Mouse (Mus musculus): ENCODE measurements at regions not wholly inside any gene's neighbourhood (a gene's known extent, or its start where the extent isn't known, plus 50 kb on each side); places are given as distances from the start of the nearest gene placed in this dataset.

GRCm38 (mm10) chr13:80334073-80334704, 549.0 kb upstream of the Arrdc3 start:
- TF ChIP-seq CTCF (IDR thresholded peaks at IDR 0.05; ENCODE audit: borderline replicate concordance, insufficient read depth, low read length): no peak
- TF ChIP-seq POLR2A (IDR thresholded peaks at IDR 0.05; ENCODE audit: low read depth, low read length): no peak
- Histone ChIP-seq H3K4me1 (ENCODE audit: control insufficient read depth, insufficient read depth, low read length) (no peaks in the 10 kb centered on the region), H3K4me3 (ENCODE audit: insufficient read depth, low read length) (no peak overlapping the region), H3K27ac (ENCODE audit: insufficient read depth, low read length) (no peak overlapping the region)

GRCm38 (mm10) chr13:80334865-80335655, 548.1 kb upstream of the Arrdc3 start:
- no peak for TF ChIP-seq POLR2A (IDR thresholded peaks at IDR 0.05; ENCODE audit: low read depth, low read length)
- H3K4me1 ChIP-seq (ENCODE audit: control insufficient read depth, insufficient read depth, low read length): no peaks in the 10 kb centered on the region
- H3K27ac ChIP-seq (ENCODE audit: insufficient read depth, low read length): no peak overlapping the region
- H3K4me3 ChIP-seq (ENCODE audit: insufficient read depth, low read length): no peak overlapping the region

- H3K27ac ChIP-seq (ENCODE audit: insufficient read depth, low read length): no peak overlapping the region
- no peak overlapping the region for H3K4me3 ChIP-seq (ENCODE audit: insufficient read depth, low read length)
- H3K4me1 ChIP-seq (ENCODE audit: control insufficient read depth, insufficient read depth, low read length): no peaks in the 10 kb centered on the region
- TF ChIP-seq POLR2A (IDR thresholded peaks at IDR 0.05; ENCODE audit: low read depth, low read length): no peak
- no peak for TF ChIP-seq CTCF (IDR thresholded peaks at IDR 0.05; ENCODE audit: borderline replicate concordance, insufficient read depth, low read length)
Measured at GRCm38 (mm10) chr13:80346980-80347649, 536.1 kb upstream of the Arrdc3 start.

DNA sequence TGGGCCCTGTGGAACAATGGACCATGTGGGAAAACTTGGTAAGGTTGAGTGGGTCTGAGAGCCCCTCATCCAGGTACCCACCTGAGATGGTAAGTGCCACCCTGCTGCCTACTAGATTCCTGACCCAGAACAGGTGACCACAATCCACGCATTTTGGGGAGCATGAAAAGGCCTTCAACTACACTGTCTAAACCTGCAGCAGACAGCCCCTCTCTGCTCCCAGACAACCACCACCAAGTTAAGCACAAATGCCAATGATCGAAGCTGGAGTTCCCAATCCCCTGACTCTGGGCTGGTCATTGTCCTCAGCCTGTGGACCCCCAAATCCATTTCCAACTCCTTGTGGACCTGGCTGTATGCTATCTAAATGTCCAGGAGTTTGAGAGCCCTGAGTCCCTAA, 517.2 kb upstream of the Arrdc3 start:
- H3K27ac ChIP-seq (ENCODE audit: insufficient read depth, low read length): no peak overlapping the region
- no peak overlapping the region for H3K4me3 ChIP-seq (ENCODE audit: insufficient read depth, low read length)
- no peaks in the 10 kb centered on the region for H3K4me1 ChIP-seq (ENCODE audit: control insufficient read depth, insufficient read depth, low read length)
- TF ChIP-seq POLR2A (IDR thresholded peaks at IDR 0.05; ENCODE audit: low read depth, low read length) (no peak), CTCF (IDR thresholded peaks at IDR 0.05; ENCODE audit: borderline replicate concordance, insufficient read depth, low read length) (no peak)

- H3K4me3 ChIP-seq (ENCODE audit: insufficient read depth, low read length): no peak overlapping the region
- no peaks in the 10 kb centered on the region for H3K4me1 ChIP-seq (ENCODE audit: control insufficient read depth, insufficient read depth, low read length)
- TF ChIP-seq POLR2A (IDR thresholded peaks at IDR 0.05; ENCODE audit: low read depth, low read length) (no peak), CTCF (IDR thresholded peaks at IDR 0.05; ENCODE audit: borderline replicate concordance, insufficient read depth, low read length) (no peak)
- H3K27ac ChIP-seq (ENCODE audit: insufficient read depth, low read length): no peak overlapping the region
Measured at GRCm38 (mm10) chr13:80370491-80370890, 512.7 kb upstream of the Arrdc3 start.

DNA sequence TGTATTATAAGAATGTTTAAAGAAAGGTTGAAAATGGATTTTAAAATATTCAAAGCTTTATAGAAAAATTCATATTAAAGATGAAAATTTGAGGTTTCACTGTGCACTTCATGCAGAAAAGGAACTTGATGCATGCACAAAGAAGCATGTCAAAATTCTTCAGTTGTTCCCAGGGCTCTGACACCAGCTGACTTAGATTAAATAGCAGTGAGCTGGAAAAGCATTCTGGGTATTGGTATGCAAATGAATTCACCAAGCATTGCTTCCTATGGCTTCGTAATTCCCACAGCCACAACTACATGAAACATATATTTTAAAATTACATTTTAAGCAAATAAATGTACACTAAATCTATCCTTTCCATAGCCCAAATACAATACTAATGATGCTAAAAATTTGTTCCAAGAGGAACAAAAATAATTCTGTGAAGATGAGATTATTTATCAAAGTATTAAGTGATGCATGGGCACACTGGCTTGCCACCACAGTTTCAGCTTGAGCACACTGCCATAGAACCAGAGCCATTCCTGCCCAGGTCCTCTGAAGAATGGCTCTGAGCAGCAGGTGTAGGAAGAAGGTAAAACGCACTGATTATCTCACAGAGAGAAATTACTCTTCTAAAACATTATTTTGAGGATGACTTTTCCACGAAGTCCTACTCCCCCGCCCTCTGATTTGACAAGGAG, 501.8 kb upstream of the Arrdc3 start:
- Histone ChIP-seq H3K27ac (ENCODE audit: insufficient read depth, low read length) (no peak overlapping the region), H3K4me1 (ENCODE audit: control insufficient read depth, insufficient read depth, low read length) (no peaks in the 10 kb centered on the region), H3K4me3 (ENCODE audit: insufficient read depth, low read length) (no peak overlapping the region)
- TF ChIP-seq CTCF (IDR thresholded peaks at IDR 0.05; ENCODE audit: borderline replicate concordance, insufficient read depth, low read length) (no peak), POLR2A (IDR thresholded peaks at IDR 0.05; ENCODE audit: low read depth, low read length) (no peak)

GRCm38 (mm10) chr13:80381966-80382666, 501.1 kb upstream of the Arrdc3 start:
- Histone ChIP-seq H3K4me1 (ENCODE audit: control insufficient read depth, insufficient read depth, low read length) (no peaks in the 10 kb centered on the region), H3K27ac (ENCODE audit: insufficient read depth, low read length) (no peak overlapping the region), H3K4me3 (ENCODE audit: insufficient read depth, low read length) (no peak overlapping the region)
- TF ChIP-seq POLR2A (IDR thresholded peaks at IDR 0.05; ENCODE audit: low read depth, low read length) (no peak), CTCF (IDR thresholded peaks at IDR 0.05; ENCODE audit: borderline replicate concordance, insufficient read depth, low read length) (no peak)

- Histone ChIP-seq H3K27ac (ENCODE audit: insufficient read depth, low read length) (no peak overlapping the region), H3K4me3 (ENCODE audit: insufficient read depth, low read length) (no peak overlapping the region), H3K4me1 (ENCODE audit: control insufficient read depth, insufficient read depth, low read length) (no peaks in the 10 kb centered on the region)
- TF ChIP-seq CTCF (IDR thresholded peaks at IDR 0.05; ENCODE audit: borderline replicate concordance, insufficient read depth, low read length): no peak
- TF ChIP-seq POLR2A (IDR thresholded peaks at IDR 0.05; ENCODE audit: low read depth, low read length): no peak
Measured at GRCm38 (mm10) chr13:80408928-80409327, 474.3 kb upstream of the Arrdc3 start.

DNA sequence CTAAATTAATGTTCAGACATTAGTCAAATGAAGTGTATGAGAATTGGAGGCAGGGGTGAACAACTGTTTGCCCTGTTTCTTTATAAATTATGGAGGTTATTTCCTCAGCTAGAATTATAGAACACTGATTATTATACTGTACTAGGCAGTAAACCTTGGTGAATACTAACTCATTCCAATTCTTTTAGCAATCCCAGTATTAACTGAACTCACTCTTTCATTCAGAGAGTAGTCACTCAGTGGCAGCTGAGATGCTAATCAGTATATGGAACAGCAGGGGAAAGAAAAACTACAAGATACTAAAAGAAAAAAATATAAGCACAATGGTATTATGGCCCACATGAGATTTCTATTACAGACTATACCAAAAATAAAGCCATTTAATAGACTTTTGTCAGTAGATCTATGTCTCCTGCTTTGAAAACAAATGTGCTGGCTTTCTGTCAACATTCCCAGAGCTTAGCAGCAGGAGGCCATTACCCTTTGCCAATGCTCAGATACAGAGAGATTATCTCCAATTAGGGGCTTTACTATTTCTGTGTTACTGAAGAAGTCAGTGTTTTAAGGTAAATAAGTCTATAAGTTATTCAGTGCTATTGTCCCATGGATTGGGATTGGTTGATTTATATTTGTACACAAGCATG, 473.3 kb upstream of the Arrdc3 start:
- no peak overlapping the region for H3K4me3 ChIP-seq (ENCODE audit: insufficient read depth, low read length)
- H3K27ac ChIP-seq (ENCODE audit: insufficient read depth, low read length): 0 out of 2 replicates have a peak overlapping the region, but pooled peaks have one; percentile 34
- TF ChIP-seq POLR2A (IDR thresholded peaks at IDR 0.05; ENCODE audit: low read depth, low read length) (no peak), CTCF (IDR thresholded peaks at IDR 0.05; ENCODE audit: borderline replicate concordance, insufficient read depth, low read length) (no peak)
- no peaks in the 10 kb centered on the region for H3K4me1 ChIP-seq (ENCODE audit: control insufficient read depth, insufficient read depth, low read length)
